Mouse (Mus musculus) adrenal gland, postnatal 25 days (tissue): ENCODE results near the gene Fam81a. TPM values are rescaled to one million over a fixed set of nuclear protein-coding genes. Genes with fewer than 3 reads are reported as not detected.
A peak's percentile ranks its signal among the peaks of the same experiment; 100 is the strongest.

Source experiments
- DNase-seq: peaks from one replicate; pipeline ENCODE4 v3.0.0; 2021; ENCODE audit warnings: mixed read lengths
- long read RNA-seq: library from polyadenylated mRNA; stranded (forward); transcript quantifications from one replicate; pipeline ENCODE4 v2.0.0, GENCODE M21; 2021
- total RNA-seq: library from RNA; stranded (reverse); gene quantifications from 2 replicates; pipeline ENCODE4 v1.2.3, GENCODE M21; 2021

Gene Fam81a
- 4.0 and 4.1 TPM in 2 replicates for total RNA-seq
- long read RNA-seq, partial matches to known transcripts = 0 of 4 reads
- long read RNA-seq, other reads (novel, unspliced or antisense) = 0 of 4 reads

GRCm38 (mm10) chr9:70142460-70142859, at the start of gene Fam81a:
Fam81a (minus strand) TSS chr9:70142560.
- no peak for DNase-seq

GRCm38 (mm10) chr9:70182639-70183038, 40.3 kb upstream of the Fam81a start:
- no peak for DNase-seq

- DNase-seq = no peak
Measured at GRCm38 (mm10) chr9:70181719-70182118, 39.4 kb upstream of the Fam81a start.

- DNase-seq = no peak
Measured at GRCm38 (mm10) chr9:70176291-70176690, 33.9 kb upstream of the Fam81a start.

- DNase-seq = no peak
Measured at GRCm38 (mm10) chr9:70174896-70175295, 32.5 kb upstream of the Fam81a start.

- DNase-seq = no peak
Measured at GRCm38 (mm10) chr9:70174291-70174848, 32.0 kb upstream of the Fam81a start.

- DNase-seq = no peak
Measured at GRCm38 (mm10) chr9:70168973-70169372, 26.6 kb upstream of the Fam81a start.

GRCm38 (mm10) chr9:70160071-70160470, 17.7 kb upstream of the Fam81a start:
- DNase-seq = no peak

- DNase-seq = no peak
Measured at GRCm38 (mm10) chr9:70147618-70148017, 5.3 kb upstream of the Fam81a start.

GRCm38 (mm10) chr9:70145426-70145825, 3.1 kb upstream of the Fam81a start:
- no peak for DNase-seq

- no peak for DNase-seq
Measured at GRCm38 (mm10) chr9:70143326-70143725, 966 bp upstream of the Fam81a start.

GRCm38 (mm10) chr9:70141885-70142326, 454 bp downstream of the Fam81a start:
- DNase-seq = no peak

- peak; percentile 74 for DNase-seq
Measured at GRCm38 (mm10) chr9:70140871-70141796, 1.2 kb downstream of the Fam81a start.

GRCm38 (mm10) chr9:70140340-70140739, 2.0 kb downstream of the Fam81a start:
- DNase-seq = no peak

GRCm38 (mm10) chr9:70139331-70139885, 3.0 kb downstream of the Fam81a start:
- no peak for DNase-seq

- no peak for DNase-seq
Measured at GRCm38 (mm10) chr9:70138511-70138910, 3.8 kb downstream of the Fam81a start.

GRCm38 (mm10) chr9:70137991-70138390, 4.4 kb downstream of the Fam81a start:
- DNase-seq = no peak

GRCm38 (mm10) chr9:70135186-70135585, 7.2 kb downstream of the Fam81a start:
- no peak for DNase-seq

- peak; percentile 34 for DNase-seq
Measured at GRCm38 (mm10) chr9:70134716-70135115, 7.6 kb downstream of the Fam81a start.

- DNase-seq = no peak
Measured at GRCm38 (mm10) chr9:70134215-70134614, 8.1 kb downstream of the Fam81a start.

GRCm38 (mm10) chr9:70130786-70131185, 11.6 kb downstream of the Fam81a start:
- no peak for DNase-seq

- no peak for DNase-seq
Measured at GRCm38 (mm10) chr9:70111869-70112286, 30.5 kb downstream of the Fam81a start.

GRCm38 (mm10) chr9:70110871-70111270, 31.5 kb downstream of the Fam81a start:
- no peak for DNase-seq
